Mouse (Mus musculus) lung, postnatal 36 days (tissue): ENCODE data around the gene Lyl1.
"Not testable (repeated sequence)": the region's sequence is repeated elsewhere in the genome, so short reads cannot be mapped to it uniquely, and the experiment has no call there.

ENCODE experiments used
- DNase-seq: peaks from one replicate; pipeline ENCODE4 v3.0.0; 2022; ENCODE audit warnings: mixed read lengths

Lyl1 gene

GRCm38 (mm10) chr8:84668731-84669485 lies 32.3 kb upstream of the Lyl1 start:
- no peak for DNase-seq

GRCm38 (mm10) chr8:84670295-84671006 lies 30.8 kb upstream of the Lyl1 start:
- DNase-seq, result not testable (repeated sequence)

- no peak for DNase-seq
Measured at GRCm38 (mm10) chr8:84677305-84677704, 24.0 kb upstream of the Lyl1 start.

GRCm38 (mm10) chr8:84681476-84681875 lies 19.8 kb upstream of the Lyl1 start:
- DNase-seq, result no peak

GRCm38 (mm10) chr8:84682257-84682656 lies 19.0 kb upstream of the Lyl1 start:
- no peak for DNase-seq

GRCm38 (mm10) chr8:84684537-84684936 lies 16.7 kb upstream of the Lyl1 start:
- no peak for DNase-seq

GRCm38 (mm10) chr8:84686191-84687002 lies 14.9 kb upstream of the Lyl1 start, which contains the start of gene Trmt1:
Trmt1 (plus strand) TSS chr8:84686307.
- DNase-seq, result peak; percentile 71

- no peak for DNase-seq
Measured at GRCm38 (mm10) chr8:84687003-84687704, 14.1 kb upstream of the Lyl1 start.

- peak; percentile 91 for DNase-seq
Measured at GRCm38 (mm10) chr8:84687705-84688100, 13.6 kb upstream of the Lyl1 start, which contains the start of gene Nacc1. Nacc1 (minus strand) TSS chr8:84687862.

- DNase-seq, result peak; percentile 97
Measured at GRCm38 (mm10) chr8:84689091-84689915, 12.0 kb upstream of the Lyl1 start.

- peak; percentile 44 for DNase-seq
Measured at GRCm38 (mm10) chr8:84693332-84693731, 7.9 kb upstream of the Lyl1 start.

GRCm38 (mm10) chr8:84695140-84695539 lies 6.1 kb upstream of the Lyl1 start:
- DNase-seq, result no peak

- DNase-seq, result peak; percentile 79
Measured at GRCm38 (mm10) chr8:84697166-84698130, 3.8 kb upstream of the Lyl1 start.

- no peak for DNase-seq
Measured at GRCm38 (mm10) chr8:84698288-84698687, 3.0 kb upstream of the Lyl1 start.

- peak; percentile 91 for DNase-seq
Measured at GRCm38 (mm10) chr8:84698929-84699401, 2.3 kb upstream of the Lyl1 start.

- peak; percentile 80 for DNase-seq
Measured at GRCm38 (mm10) chr8:84699861-84700322, 1.4 kb upstream of the Lyl1 start.

- DNase-seq, result no peak
Measured at GRCm38 (mm10) chr8:84700526-84700925, 731 bp upstream of the Lyl1 start.

GRCm38 (mm10) chr8:84702561-84702960 lies 1.3 kb downstream of the Lyl1 start:
- no peak for DNase-seq

GRCm38 (mm10) chr8:84702963-84703465 lies 1.8 kb downstream of the Lyl1 start:
- no peak for DNase-seq
